Mouse (Mus musculus) megakaryocyte, adult 5-6 weeks (primary cell): ENCODE data around the gene Slc47a2. TPM values are rescaled to one million over a fixed set of nuclear protein-coding genes. Genes with fewer than 3 reads are reported as not detected.

ENCODE experiments used
- total RNA-seq, 2 experiments: library from RNA; stranded (forward) in 1 of 2; stranded (reverse) in 1 of 2; fragments of 153-499, 151-499 nt in 1 of 2; fragments of 221-1000, 200-1000 nt in 1 of 2; gene quantifications; 2 replicates each; pipeline versions ENCODE4 v1.2.3 to v1.2.4; 2015 to 2017

Slc47a2 gene
- total RNA-seq, 2 experiments from 2014 or later = not detected

Other genes starting within 250 kb of the Slc47a2 start
- gene Tnfrsf13b, start 216.1 kb downstream of the Slc47a2 start, total RNA-seq (2015) = 59.3 and 72.4 TPM in 2 replicates
- 82.6 and 119 TPM in 2 replicates for gene Tnfrsf13b, start 216.1 kb downstream of the Slc47a2 start, total RNA-seq (2017)
- 22.8 and 28.6 TPM in 2 replicates for gene Usp22, start 167.8 kb downstream of the Slc47a2 start, total RNA-seq (2015)
- 40.3 and 47.4 TPM in 2 replicates for gene Usp22, start 167.8 kb downstream of the Slc47a2 start, total RNA-seq (2017)
- gene Aldh3a1, start 135.3 kb downstream of the Slc47a2 start, total RNA-seq (2015) = not detected in 2 replicates
- gene Aldh3a1, start 135.3 kb downstream of the Slc47a2 start, total RNA-seq (2017) = not detected in 2 replicates
- gene Aldh3a2, start 75.4 kb downstream of the Slc47a2 start, total RNA-seq (2015) = 67.8 and 68.4 TPM in 2 replicates
- 78.5 and 89.0 TPM in 2 replicates for gene Aldh3a2, start 75.4 kb downstream of the Slc47a2 start, total RNA-seq (2017)
- gene Slc47a1, start 35.5 kb upstream of the Slc47a2 start, total RNA-seq (2015) = not detected in 2 replicates
- not detected in 2 replicates for gene Slc47a1, start 35.5 kb upstream of the Slc47a2 start, total RNA-seq (2017)
- gene Rnf112, start 111.3 kb upstream of the Slc47a2 start, total RNA-seq (2015) = not detected in 2 replicates
- gene Rnf112, start 111.3 kb upstream of the Slc47a2 start, total RNA-seq (2017) = not detected in 2 replicates
- gene Mfap4, start 142.6 kb upstream of the Slc47a2 start, total RNA-seq (2015) = not detected in 2 replicates
- not detected in 2 replicates for gene Mfap4, start 142.6 kb upstream of the Slc47a2 start, total RNA-seq (2017)
- 16.2 and 17.7 TPM in 2 replicates for gene Mapk7, start 151.5 kb upstream of the Slc47a2 start, total RNA-seq (2015)
- 15.4 and 21.4 TPM in 2 replicates for gene Mapk7, start 151.5 kb upstream of the Slc47a2 start, total RNA-seq (2017)
- not detected in 2 replicates for gene B9d1, start 162.3 kb upstream of the Slc47a2 start, total RNA-seq (2015)
- 0.26 TPM in 1 of 2 replicates, not detected in the other for gene B9d1, start 162.3 kb upstream of the Slc47a2 start, total RNA-seq (2017)
- 0.04 and 0.07 TPM in 2 replicates for gene Epn2, start 236.8 kb upstream of the Slc47a2 start, total RNA-seq (2015)
- 3.3 TPM in 1 of 2 replicates, not detected in the other for gene Epn2, start 236.8 kb upstream of the Slc47a2 start, total RNA-seq (2017)